Comparison of ENCODE assay signal across 8 mouse cellular contexts in genomic region chr19:3853121-3853520, GRCm38 (mm10). TPM values are rescaled to one million over a fixed set of nuclear protein-coding genes. Genes with fewer than 3 reads are reported as not detected.
DNase-seq lines count a peak whose midpoint lies in the region; ATAC-seq and TF ChIP-seq lines count a peak whose summit lies in the region.

No protein-coding gene starts in this region.

- no peak for DNase-seq in heart, postnatal 10 days
- no peak for DNase-seq in forebrain, postnatal 0 days
- DNase-seq in liver, postnatal 0 days = no peak
- DNase-seq in c-Kit-positive CD71-positive TER-119-positive erythroid progenitor cells, embryonic 14.5 days (ENCODE audit: low spot score) = no peak
- no peak for DNase-seq in left cerebral cortex, postnatal 14 days (ENCODE audit: low spot score in 2 of 2)
- no peak for DNase-seq in adrenal gland, adult 2 months

- H3K27me3 ChIP-seq in heart, embryonic 14.5 days (ENCODE audit: control insufficient read depth, insufficient read depth, low read length) = no peaks in the 10 kb centered on the region
- H3K27me3 ChIP-seq in ES-Bruce4 (ENCODE audit: control insufficient read depth, insufficient read depth, low read length, poor library complexity, severe bottlenecking) = no peaks in the 10 kb centered on the region
- H3K27me3 ChIP-seq in forebrain, postnatal 0 days (ENCODE audit: insufficient read depth, low read length) = no peaks in the 10 kb centered on the region
- H3K27me3 ChIP-seq in liver, postnatal 0 days (ENCODE audit: insufficient read depth, low read length) = no peaks in the 10 kb centered on the region

- WGBS in heart, embryonic 14.5 days = 89% methylated on average over 10 of the region's 10 CpGs
- 95% methylated on average over 10 of the region's 10 CpGs for WGBS in forebrain, postnatal 0 days
- 75% methylated on average over 10 of the region's 10 CpGs for WGBS in liver, postnatal 0 days (ENCODE audit: insufficient replicate concordance)

- H3K36me3 ChIP-seq in heart, embryonic 14.5 days (ENCODE audit: control insufficient read depth, insufficient read depth, low read length) = no peaks in the 10 kb centered on the region
- H3K36me3 ChIP-seq in ES-Bruce4 (ENCODE audit: control insufficient read depth, insufficient read depth, low read length, poor library complexity, severe bottlenecking) = peaks cover 7% of the 10 kb centered on the region
- H3K36me3 ChIP-seq in forebrain, postnatal 0 days (ENCODE audit: insufficient read depth) = no peaks in the 10 kb centered on the region
- H3K36me3 ChIP-seq in liver, postnatal 0 days (replicated peaks; ENCODE audit: insufficient read depth, low read length) = peaks cover 2% of the 10 kb centered on the region; the same call in 1 of the 2 replicates

- TF ChIP-seq POLR2A in ES-Bruce4 (IDR thresholded peaks at IDR 0.05; ENCODE audit: insufficient read depth, low read length) = no peak

- intact Hi-C loops in heart, postnatal 10 days (cut with DNase I) = no loop called here
- intact Hi-C loops in left cerebral cortex, postnatal 14 days (cut with DNase I) = loop anchor here (5.0 kb wide), 1 partner anchor 54 kb away; the partner anchor contains the start of gene Tcirg1

- H3K27ac ChIP-seq in heart, embryonic 14.5 days (replicated peaks in 1 of 2; ENCODE audit: control insufficient read depth in 1 of 2, insufficient read depth in 1 of 2, low read depth in 2 of 2, low read length in 2 of 2) = no peak overlapping the region
- H3K27ac ChIP-seq in ES-Bruce4 (ENCODE audit: insufficient read depth, low read length) = no peak overlapping the region
- H3K27ac ChIP-seq in forebrain, postnatal 0 days (ENCODE audit: low read depth, low read length) = no peak overlapping the region
- 0 out of 2 replicates have a peak overlapping the region, but pooled peaks have one; percentile 99 for H3K27ac ChIP-seq in liver, postnatal 0 days (ENCODE audit: low read depth)

- no peak for TF ChIP-seq CTCF in ES-Bruce4 (IDR thresholded peaks at IDR 0.05; ENCODE audit: low read depth, low read length)
- TF ChIP-seq CTCF in forebrain, postnatal 0 days (IDR thresholded peaks at IDR 0.05; ENCODE audit: low read depth) = no peak
- no peak for TF ChIP-seq CTCF in liver, postnatal 0 days (IDR thresholded peaks at IDR 0.05; ENCODE audit: low read depth)

- no peak overlapping the region for H3K9ac ChIP-seq in heart, embryonic 14.5 days (ENCODE audit: low read length)
- H3K9ac ChIP-seq in ES-Bruce4 (ENCODE audit: low read depth, poor library complexity, severe bottlenecking) = peak overlapping the region; percentile 87
- no peak overlapping the region for H3K9ac ChIP-seq in forebrain, postnatal 0 days
- H3K9ac ChIP-seq in liver, postnatal 0 days (replicated peaks) = 0 out of 2 replicates have a peak overlapping the region, but pooled peaks have one; percentile 27

- peaks cover 8 to 27% of the 10 kb centered on the region in 2 experiments for H3K4me1 ChIP-seq in heart, embryonic 14.5 days (ENCODE audit: control insufficient read depth in 2 of 2, insufficient read depth in 2 of 2, low read length in 2 of 2)
- no peaks in the 10 kb centered on the region for H3K4me1 ChIP-seq in ES-Bruce4 (ENCODE audit: control insufficient read depth, insufficient read depth, low read length)
- H3K4me1 ChIP-seq in forebrain, postnatal 0 days (ENCODE audit: insufficient read depth) = peaks cover 19% of the 10 kb centered on the region
- H3K4me1 ChIP-seq in liver, postnatal 0 days (ENCODE audit: insufficient read depth) = peaks cover 41% of the 10 kb centered on the region

- TF ChIP-seq EP300 in ES-Bruce4 (IDR thresholded peaks at IDR 0.05; ENCODE audit: insufficient read depth, low read depth, low read length) = no peak
- TF ChIP-seq EP300 in liver, postnatal 0 days (IDR thresholded peaks at IDR 0.05; ENCODE audit: low read depth) = no peak

- H3K4me3 ChIP-seq in heart, embryonic 14.5 days (ENCODE audit: control insufficient read depth in 1 of 2, insufficient read depth in 1 of 2, low read depth in 1 of 2, low read length in 2 of 2) = peak overlapping the region in 1 of 2 experiments; percentile 70; a peak in 1 of 4 replicates
- H3K4me3 ChIP-seq in ES-Bruce4 (ENCODE audit: low read depth, low read length) = peak overlapping the region; percentile 62
- peak overlapping the region; percentile 85 for H3K4me3 ChIP-seq in forebrain, postnatal 0 days (ENCODE audit: low read depth, low read length)
- peak overlapping the region; percentile 82 for H3K4me3 ChIP-seq in liver, postnatal 0 days (ENCODE audit: low read depth, low read length)

- no peaks in the 10 kb centered on the region for H3K9me3 ChIP-seq in heart, embryonic 14.5 days (ENCODE audit: control insufficient read depth, low read length)
- H3K9me3 ChIP-seq in ES-Bruce4 (replicated peaks; ENCODE audit: control insufficient read depth, insufficient read depth, low read length, poor library complexity, severe bottlenecking) = no peaks in the 10 kb centered on the region
- H3K9me3 ChIP-seq in forebrain, postnatal 0 days (ENCODE audit: low read length) = no peaks in the 10 kb centered on the region
- H3K9me3 ChIP-seq in liver, postnatal 0 days (ENCODE audit: low read length) = no peaks in the 10 kb centered on the region

- ATAC-seq in heart, embryonic 14.5 days (ENCODE audit: insufficient number of reproducible peaks, insufficient read depth, low FRiP score, low read depth) = no peak
- no peak for ATAC-seq in forebrain, postnatal 0 days
- ATAC-seq in liver, postnatal 0 days = no peak

- H3K4me2 ChIP-seq in heart, embryonic 14.5 days (ENCODE audit: low read length) = peak overlapping the region; percentile 84
- H3K4me2 ChIP-seq in forebrain, postnatal 0 days (ENCODE audit: low read depth) = peak overlapping the region; percentile 61
- H3K4me2 ChIP-seq in liver, postnatal 0 days (ENCODE audit: low read depth, low read length) = peak overlapping the region; percentile 99

RNA-seq across cellular contexts. Expression of gene Chka, which starts 1.5 kb away (rescaled TPM):
- polyA plus RNA-seq in heart, embryonic 14.5 days (2014; fragmentation: Nextera tagmentation; extraction: Ambion mirVana) = 25.5 and 27.2 TPM in 2 replicates
- 10 to 100 TPM; 12.1 to 17.8 TPM for total RNA-seq in heart, postnatal 10 days (2021)
- 142 and 148 TPM in 2 replicates for polyA plus RNA-seq in ES-Bruce4 (2011; ENCODE audit: insufficient read depth, insufficient read length, low read depth, missing spikeins)
- total RNA-seq in forebrain, postnatal 0 days (2014; rRNA removed) = 67.0 and 69.4 TPM in 2 replicates
- 49.4 and 53.9 TPM in 2 replicates for polyA plus RNA-seq in forebrain, postnatal 0 days (2015; fragmentation: Nextera tagmentation; extraction: Ambion mirVana)
- polyA plus RNA-seq in liver, postnatal 0 days (2015; fragmentation: Nextera tagmentation; extraction: Ambion mirVana) = 24.8 and 48.6 TPM in 2 replicates
- total RNA-seq in left cerebral cortex, postnatal 14 days (2021) = 10 to 100 TPM; 75.5 to 99.5 TPM
- 100 to 1,000 TPM in 1 of 2 experiments, 10 to 100 TPM in 1; 42.1 to 124 TPM for total RNA-seq in adrenal gland, adult 2 months (2021)
- polyA plus RNA-seq in adrenal gland, adult 2 months (2012; rRNA removed) = 149 and 154 TPM in 2 replicates

RNA-seq across cellular contexts. Expression of gene Tcirg1, which starts 53.8 kb away (rescaled TPM):
- 16.1 and 17.1 TPM in 2 replicates for polyA plus RNA-seq in heart, embryonic 14.5 days (2014; fragmentation: Nextera tagmentation; extraction: Ambion mirVana)
- 10 to 100 TPM; 15.7 to 16.2 TPM for total RNA-seq in heart, postnatal 10 days (2021)
- 25.2 and 30.0 TPM in 2 replicates for polyA plus RNA-seq in ES-Bruce4 (2011; ENCODE audit: insufficient read depth, insufficient read length, low read depth, missing spikeins)
- total RNA-seq in forebrain, postnatal 0 days (2014; rRNA removed) = 21.4 and 23.5 TPM in 2 replicates
- 9.3 and 9.9 TPM in 2 replicates for polyA plus RNA-seq in forebrain, postnatal 0 days (2015; fragmentation: Nextera tagmentation; extraction: Ambion mirVana)
- 28.1 and 29.7 TPM in 2 replicates for polyA plus RNA-seq in liver, postnatal 0 days (2015; fragmentation: Nextera tagmentation; extraction: Ambion mirVana)
- 10 to 100 TPM; 14.4 to 16.1 TPM for total RNA-seq in left cerebral cortex, postnatal 14 days (2021)
- 10 to 100 TPM; 63.5 to 84.6 TPM for total RNA-seq in adrenal gland, adult 2 months (2021)
- polyA plus RNA-seq in adrenal gland, adult 2 months (2012; rRNA removed) = 181 and 204 TPM in 2 replicates

RNA-seq across cellular contexts. Expression of gene Ndufs8, which starts 59.5 kb away (rescaled TPM):
- 479 and 507 TPM in 2 replicates for polyA plus RNA-seq in heart, embryonic 14.5 days (2014; fragmentation: Nextera tagmentation; extraction: Ambion mirVana)
- total RNA-seq in heart, postnatal 10 days (2021) = 100 to 1,000 TPM; 358 to 371 TPM
- 91.7 and 112 TPM in 2 replicates for polyA plus RNA-seq in ES-Bruce4 (2011; ENCODE audit: insufficient read depth, insufficient read length, low read depth, missing spikeins)
- total RNA-seq in forebrain, postnatal 0 days (2014; rRNA removed) = 137 and 148 TPM in 2 replicates
- polyA plus RNA-seq in forebrain, postnatal 0 days (2015; fragmentation: Nextera tagmentation; extraction: Ambion mirVana) = 261 and 281 TPM in 2 replicates
- 165 and 167 TPM in 2 replicates for polyA plus RNA-seq in liver, postnatal 0 days (2015; fragmentation: Nextera tagmentation; extraction: Ambion mirVana)
- 100 to 1,000 TPM; 134 to 149 TPM for total RNA-seq in left cerebral cortex, postnatal 14 days (2021)
- 100 to 1,000 TPM; 376 to 380 TPM for total RNA-seq in adrenal gland, adult 2 months (2021)
- 391 and 420 TPM in 2 replicates for polyA plus RNA-seq in adrenal gland, adult 2 months (2012; rRNA removed)

Comparison
In these comparisons a context has a peak if more than half of its experiments do, and no peak if none do; other contexts are left out.
1. H3K9ac ChIP-seq: peak in ES-Bruce4 (single experiment) and liver, postnatal 0 days (single experiment); none in heart, embryonic 14.5 days (single experiment) and forebrain, postnatal 0 days (single experiment).
2. Peak in every context shown above with its lines, with median percentiles within 50 percentile points of each other: H3K4me2 ChIP-seq.